Mouse (Mus musculus): ENCODE measurements around the gene Slc7a1. TPM values are rescaled to one million over a fixed set of nuclear protein-coding genes. Genes with fewer than 3 reads are reported as not detected.

Gene Slc7a1
- total and polyA plus RNA-seq, 2 experiments from 2014 or later: 13.2 to 31.0 TPM

DNA sequence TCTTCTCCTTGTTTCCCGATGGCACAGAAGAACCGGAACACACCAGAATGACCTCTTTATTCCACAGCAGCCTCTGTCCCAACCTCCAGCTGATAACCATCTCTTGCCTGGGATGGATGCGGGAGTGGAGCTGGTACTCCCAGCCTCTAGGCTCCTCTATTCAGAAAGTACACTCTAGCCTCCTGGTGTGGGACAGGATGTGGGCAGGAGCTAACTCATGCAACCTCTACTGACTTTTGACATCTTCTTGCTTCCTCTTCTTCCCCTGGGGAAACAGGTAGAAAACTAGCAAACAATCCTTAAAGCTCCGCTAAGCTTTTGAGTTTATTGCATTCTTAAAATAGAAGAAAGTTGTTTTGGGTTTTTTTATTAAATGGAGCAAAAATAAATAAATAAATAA, 29.1 kb upstream of the Slc7a1 start:
- Histone ChIP-seq H3K4me2 (ENCODE audit: low read depth, low read length) (no peak overlapping the region), H3K27ac (ENCODE audit: low read depth) (no peak overlapping the region), H3K36me3 (replicated peaks; ENCODE audit: control insufficient read depth, insufficient read depth, low read length) (no peaks in the 10 kb centered on the region), H3K4me1 (ENCODE audit: control insufficient read depth, insufficient read depth) (no peaks in the 10 kb centered on the region), H3K9me3 (replicated peaks; ENCODE audit: control insufficient read depth, low read length) (no peaks in the 10 kb centered on the region), H3K9ac (replicated peaks; ENCODE audit: low read depth, low read length) (no peak overlapping the region), H3K4me3 (ENCODE audit: low read depth, low read length) (no peak overlapping the region), H3K27me3 (ENCODE audit: control insufficient read depth, insufficient read depth, low read length) (no peaks in the 10 kb centered on the region)
- DNase-seq (ENCODE audit: low spot score) (no peak), ATAC-seq (ENCODE audit: insufficient read depth, low read depth) (no peak)
- 64% methylated on average over 4 of the region's 4 CpGs for WGBS
- TF ChIP-seq CTCF (IDR thresholded peaks at IDR 0.05; ENCODE audit: low read depth): no peak
- no peak for TF ChIP-seq EP300 (IDR thresholded peaks at IDR 0.05; ENCODE audit: low read depth)

DNA sequence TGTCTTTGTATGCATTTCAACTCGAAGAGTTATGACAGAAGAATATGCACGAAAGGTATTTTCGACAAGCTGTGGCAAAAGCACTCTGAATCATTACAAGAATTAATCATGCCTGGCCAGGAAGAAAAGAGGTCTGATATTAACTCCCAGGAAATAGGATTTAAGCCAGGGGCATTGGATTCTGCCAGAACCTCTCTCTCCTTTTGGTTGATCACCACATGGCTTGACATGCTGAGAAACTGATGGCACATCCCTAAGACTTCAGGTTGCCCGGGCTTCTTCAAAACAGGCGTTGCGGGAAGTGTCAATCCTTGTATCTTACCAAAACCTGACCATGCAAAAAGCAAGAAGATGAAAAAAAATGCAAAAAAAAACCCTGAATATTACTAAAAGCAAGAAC, 25.4 kb upstream of the Slc7a1 start:
- Histone ChIP-seq H3K9me3 (replicated peaks; ENCODE audit: control insufficient read depth, low read length) (no peaks in the 10 kb centered on the region), H3K27me3 (ENCODE audit: control insufficient read depth, insufficient read depth, low read length) (no peaks in the 10 kb centered on the region), H3K4me3 (ENCODE audit: low read depth, low read length) (no peak overlapping the region), H3K27ac (ENCODE audit: low read depth) (no peak overlapping the region), H3K4me2 (ENCODE audit: low read depth, low read length) (no peak overlapping the region), H3K4me1 (ENCODE audit: control insufficient read depth, insufficient read depth) (no peaks in the 10 kb centered on the region), H3K36me3 (replicated peaks; ENCODE audit: control insufficient read depth, insufficient read depth, low read length) (no peaks in the 10 kb centered on the region), H3K9ac (replicated peaks; ENCODE audit: low read depth, low read length) (no peak overlapping the region)
- WGBS: 74% methylated on average over 6 of the region's 6 CpGs
- no peak for DNase-seq (ENCODE audit: low spot score)
- TF ChIP-seq EP300 (IDR thresholded peaks at IDR 0.05; ENCODE audit: low read depth): no peak
- no peak for TF ChIP-seq CTCF (IDR thresholded peaks at IDR 0.05; ENCODE audit: low read depth)
- no peak for ATAC-seq (ENCODE audit: insufficient read depth, low read depth)

DNA sequence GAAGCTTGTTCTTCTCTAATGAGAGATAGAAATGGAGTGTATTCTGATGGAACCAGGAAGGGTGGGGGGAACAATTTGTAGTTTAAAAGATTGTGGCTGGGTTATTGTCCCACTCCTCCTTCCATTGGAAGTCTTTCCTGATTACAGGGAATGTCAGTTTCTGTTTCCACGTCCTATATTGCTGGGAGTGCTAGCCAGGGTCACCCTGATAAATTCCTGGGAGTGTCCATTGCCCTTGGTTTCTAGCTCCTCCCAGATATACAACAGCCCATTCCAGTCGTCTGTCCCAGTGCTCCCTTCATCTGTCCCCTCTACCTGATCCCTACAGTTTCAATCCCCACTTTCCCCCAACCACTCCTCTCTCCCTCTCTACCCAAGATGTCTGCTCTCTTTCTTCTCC, 21.6 kb upstream of the Slc7a1 start:
- Histone ChIP-seq H3K4me3 (ENCODE audit: low read depth, low read length) (no peak overlapping the region), H3K9me3 (replicated peaks; ENCODE audit: control insufficient read depth, low read length) (no peaks in the 10 kb centered on the region; the same call in 1 of the 2 replicates), H3K4me2 (ENCODE audit: low read depth, low read length) (no peak overlapping the region), H3K9ac (replicated peaks; ENCODE audit: low read depth, low read length) (no peak overlapping the region), H3K4me1 (ENCODE audit: control insufficient read depth, insufficient read depth) (no peaks in the 10 kb centered on the region), H3K36me3 (replicated peaks; ENCODE audit: control insufficient read depth, insufficient read depth, low read length) (no peaks in the 10 kb centered on the region), H3K27me3 (ENCODE audit: control insufficient read depth, insufficient read depth, low read length) (no peaks in the 10 kb centered on the region), H3K27ac (ENCODE audit: low read depth) (no peak overlapping the region)
- no peak for ATAC-seq (ENCODE audit: insufficient read depth, low read depth)
- 39% methylated on average over 2 of the region's 2 CpGs for WGBS
- DNase-seq (ENCODE audit: low spot score): no peak
- TF ChIP-seq CTCF (IDR thresholded peaks at IDR 0.05; ENCODE audit: low read depth): no peak
- no peak for TF ChIP-seq EP300 (IDR thresholded peaks at IDR 0.05; ENCODE audit: low read depth)

DNA sequence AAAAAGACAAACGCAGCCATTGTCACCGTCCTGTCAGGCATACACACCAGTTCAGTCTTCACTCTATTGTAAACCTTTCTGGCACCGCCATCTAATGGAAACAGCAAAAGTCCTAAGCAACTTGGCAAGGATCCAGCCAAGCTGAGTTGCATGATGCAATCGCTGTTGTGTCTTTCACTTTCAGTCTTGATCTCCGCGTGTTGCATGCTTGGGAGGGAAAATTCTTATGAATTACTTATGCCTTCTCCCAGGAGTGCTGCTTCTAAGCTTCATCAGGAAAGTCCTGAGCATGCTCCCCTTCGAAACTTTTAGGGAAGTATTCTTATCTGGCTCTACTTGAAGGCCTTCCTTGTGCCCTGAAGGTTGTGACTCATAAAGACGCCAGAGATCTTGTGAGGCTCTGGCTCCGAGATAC, 19.4 kb upstream of the Slc7a1 start:
- H3K4me3 ChIP-seq (ENCODE audit: low read depth, low read length): peak overlapping the region; percentile 27
- ATAC-seq (ENCODE audit: insufficient read depth, low read depth): peak; percentile 53; the same call in 1 of the 2 replicates
- TF ChIP-seq CTCF (IDR thresholded peaks at IDR 0.05; ENCODE audit: low read depth): peak; percentile 9
- TF ChIP-seq EP300 (IDR thresholded peaks at IDR 0.05; ENCODE audit: low read depth): no peak
- no peaks in the 10 kb centered on the region for H3K27me3 ChIP-seq (ENCODE audit: control insufficient read depth, insufficient read depth, low read length)
- no peaks in the 10 kb centered on the region for H3K36me3 ChIP-seq (replicated peaks; ENCODE audit: control insufficient read depth, insufficient read depth, low read length)
- H3K27ac ChIP-seq (ENCODE audit: low read depth): no peak overlapping the region
- no peaks in the 10 kb centered on the region for H3K4me1 ChIP-seq (ENCODE audit: control insufficient read depth, insufficient read depth)
- no peak overlapping the region for H3K9ac ChIP-seq (replicated peaks; ENCODE audit: low read depth, low read length)
- WGBS: 40% methylated on average over 9 of the region's 9 CpGs
- peak; percentile 49 for DNase-seq (ENCODE audit: low spot score)
- no peaks in the 10 kb centered on the region; the same call in 1 of the 2 replicates for H3K9me3 ChIP-seq (replicated peaks; ENCODE audit: control insufficient read depth, low read length)
- peak overlapping the region; percentile 35 for H3K4me2 ChIP-seq (ENCODE audit: low read depth, low read length)

DNA sequence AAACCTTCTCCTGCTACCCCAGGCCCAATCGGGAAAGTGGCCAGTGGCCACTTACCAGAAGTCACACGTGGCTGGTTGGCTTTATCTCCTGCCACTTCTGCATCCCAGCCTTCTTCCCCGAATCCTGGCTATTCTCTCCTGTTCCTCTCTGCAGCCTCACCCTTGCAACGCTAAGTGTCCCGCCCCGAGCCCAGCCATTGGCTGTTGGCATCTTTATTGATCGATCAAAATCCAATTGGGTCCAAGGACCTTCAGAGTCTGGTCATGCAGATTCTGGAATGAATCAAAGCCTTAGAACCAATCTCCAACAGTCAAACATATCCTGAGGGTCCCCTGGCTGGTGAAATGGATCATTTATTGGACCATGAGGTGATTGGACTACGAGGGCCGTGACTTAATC, 18.7 kb upstream of the Slc7a1 start:
- no peak for TF ChIP-seq CTCF (IDR thresholded peaks at IDR 0.05; ENCODE audit: low read depth)
- TF ChIP-seq EP300 (IDR thresholded peaks at IDR 0.05; ENCODE audit: low read depth): no peak
- Histone ChIP-seq H3K4me1 (ENCODE audit: control insufficient read depth, insufficient read depth) (no peaks in the 10 kb centered on the region), H3K9me3 (replicated peaks; ENCODE audit: control insufficient read depth, low read length) (no peaks in the 10 kb centered on the region; the same call in 1 of the 2 replicates), H3K4me2 (ENCODE audit: low read depth, low read length) (no peak overlapping the region), H3K27me3 (ENCODE audit: control insufficient read depth, insufficient read depth, low read length) (no peaks in the 10 kb centered on the region), H3K27ac (ENCODE audit: low read depth) (no peak overlapping the region), H3K9ac (replicated peaks; ENCODE audit: low read depth, low read length) (no peak overlapping the region), H3K4me3 (ENCODE audit: low read depth, low read length) (no peak overlapping the region), H3K36me3 (replicated peaks; ENCODE audit: control insufficient read depth, insufficient read depth, low read length) (no peaks in the 10 kb centered on the region)
- DNase-seq (ENCODE audit: low spot score): no peak
- no peak for ATAC-seq (ENCODE audit: insufficient read depth, low read depth)
- WGBS: 86% methylated on average over 9 of the region's 9 CpGs

DNA sequence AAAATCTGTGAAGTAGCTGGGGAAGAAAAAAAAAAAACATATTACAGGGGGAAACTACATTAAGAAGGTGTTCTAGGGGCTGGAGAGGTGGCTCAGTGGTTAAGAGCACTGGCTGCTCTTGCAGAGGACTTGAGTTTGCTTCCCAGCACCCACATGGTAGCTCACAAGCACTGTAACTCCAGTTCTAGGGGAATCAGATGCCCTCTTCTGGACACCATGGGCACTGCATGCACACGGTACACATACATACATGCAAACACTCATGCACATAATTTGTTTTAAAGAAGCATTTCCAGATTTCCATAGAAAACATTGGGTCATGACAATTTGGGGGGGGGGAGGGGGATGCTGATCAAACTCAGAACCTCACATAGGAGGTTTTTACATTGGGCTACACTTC, 18.1 kb upstream of the Slc7a1 start:
- H3K4me1 ChIP-seq (ENCODE audit: control insufficient read depth, insufficient read depth): no peaks in the 10 kb centered on the region
- no peak overlapping the region for H3K9ac ChIP-seq (replicated peaks; ENCODE audit: low read depth, low read length)
- WGBS: 100% methylated on average over 1 of the region's 1 CpGs
- TF ChIP-seq CTCF (IDR thresholded peaks at IDR 0.05; ENCODE audit: low read depth) (no peak), EP300 (IDR thresholded peaks at IDR 0.05; ENCODE audit: low read depth) (no peak)
- no peak overlapping the region for H3K27ac ChIP-seq (ENCODE audit: low read depth)
- no peaks in the 10 kb centered on the region; the same call in 1 of the 2 replicates for H3K9me3 ChIP-seq (replicated peaks; ENCODE audit: control insufficient read depth, low read length)
- H3K27me3 ChIP-seq (ENCODE audit: control insufficient read depth, insufficient read depth, low read length): no peaks in the 10 kb centered on the region
- H3K36me3 ChIP-seq (replicated peaks; ENCODE audit: control insufficient read depth, insufficient read depth, low read length): no peaks in the 10 kb centered on the region
- ATAC-seq (ENCODE audit: insufficient read depth, low read depth): no peak
- no peak overlapping the region for H3K4me2 ChIP-seq (ENCODE audit: low read depth, low read length)
- no peak overlapping the region for H3K4me3 ChIP-seq (ENCODE audit: low read depth, low read length)
- DNase-seq (ENCODE audit: low spot score): no peak
